Mouse (Mus musculus): ENCODE measurements around the gene Pbx1.

Pbx1 gene

GRCm38 (mm10) chr1:168341863-168342262 is 90.2 kb downstream of the Pbx1 start:
- WGBS, result 42% methylated on average over 12 of the region's 12 CpGs

- 44% methylated on average over 6 of the region's 6 CpGs for WGBS
Observed at GRCm38 (mm10) chr1:168341368-168341767, 90.7 kb downstream of the Pbx1 start.

- WGBS, result 51% methylated on average over 7 of the region's 7 CpGs
Observed at GRCm38 (mm10) chr1:168336238-168336818, 95.7 kb downstream of the Pbx1 start.

- WGBS, result 88% methylated on average over 8 of the region's 8 CpGs
Observed at GRCm38 (mm10) chr1:168334831-168335574, 97.1 kb downstream of the Pbx1 start.

GRCm38 (mm10) chr1:168332056-168332455 is 100.0 kb downstream of the Pbx1 start:
- 87% methylated on average over 9 of the region's 9 CpGs for WGBS

- WGBS, result 33% methylated on average over 3 of the region's 3 CpGs
Observed at GRCm38 (mm10) chr1:168328236-168328605, 103.8 kb downstream of the Pbx1 start.

GRCm38 (mm10) chr1:168327405-168328235 is 104.5 kb downstream of the Pbx1 start:
- 57% methylated on average over 18 of the region's 18 CpGs for WGBS

- WGBS, result 53% methylated on average over 4 of the region's 4 CpGs
Observed at GRCm38 (mm10) chr1:168325786-168326185, 106.3 kb downstream of the Pbx1 start.

- WGBS, result 64% methylated on average over 7 of the region's 7 CpGs
Observed at GRCm38 (mm10) chr1:168324306-168325085, 107.6 kb downstream of the Pbx1 start.

GRCm38 (mm10) chr1:168323436-168324108 is 108.5 kb downstream of the Pbx1 start:
- WGBS, result 58% methylated on average over 12 of the region's 12 CpGs

GRCm38 (mm10) chr1:168322892-168323291 is 109.2 kb downstream of the Pbx1 start:
- WGBS, result 91% methylated on average over 1 of the region's 1 CpGs

GRCm38 (mm10) chr1:168319695-168320094 is 112.4 kb downstream of the Pbx1 start:
- 65% methylated on average over 5 of the region's 5 CpGs for WGBS

GRCm38 (mm10) chr1:168318899-168319469 is 113.1 kb downstream of the Pbx1 start:
- WGBS, result 41% methylated on average over 13 of the region's 13 CpGs

- WGBS, result 89% methylated on average over 7 of the region's 7 CpGs
Observed at GRCm38 (mm10) chr1:168312710-168313447, 119.2 kb downstream of the Pbx1 start.

GRCm38 (mm10) chr1:168309101-168309521 is 123.0 kb downstream of the Pbx1 start:
- 54% methylated on average over 8 of the region's 8 CpGs for WGBS

- 72% methylated on average over 14 of the region's 14 CpGs for WGBS
Observed at GRCm38 (mm10) chr1:168307275-168308182, 124.5 kb downstream of the Pbx1 start.

GRCm38 (mm10) chr1:168300505-168300904 is 131.6 kb downstream of the Pbx1 start:
- 44% methylated on average over 6 of the region's 6 CpGs for WGBS

- WGBS, result 48% methylated on average over 12 of the region's 12 CpGs
Observed at GRCm38 (mm10) chr1:168299928-168300365, 132.1 kb downstream of the Pbx1 start.

- 75% methylated on average over 8 of the region's 8 CpGs for WGBS
Observed at GRCm38 (mm10) chr1:168299181-168299580, 132.9 kb downstream of the Pbx1 start.
